ENCODE assay signal across 21 mouse cellular contexts in genomic region chr12:75730458-75730857, GRCm38 (mm10). TPM values are rescaled to one million over a fixed set of nuclear protein-coding genes. Genes with fewer than 3 reads are reported as not detected.
DNase-seq lines count a peak whose midpoint lies in the region; TF ChIP-seq lines count a peak whose summit lies in the region.
"Had no signal": no experiment of that assay in that cellular context is flagged by ENCODE, and none has a peak within 500 bp of the region (broad histone marks: within the 10 kb centered on the region; RNA-seq: fewer than 3 reads in every experiment).

No protein-coding gene starts in this region.

- peaks cover 7 to 14% of the 10 kb centered on the region in 2 experiments for H3K36me3 ChIP-seq in CH12.LX (replicated peaks in 1 of 2; ENCODE audit: control insufficient read depth in 1 of 2, insufficient read depth in 1 of 2, low read length in 1 of 2)

- in situ Hi-C loops in CH12.LX (cut with MboI; ENCODE audit: low pct_ligation_motif_present, low pct_unique_long_range_greater_than_20kb, low sequenced_read_pairs): no loop called here

- dilution Hi-C loops in CH12.LX (cut with MboI; ENCODE audit: extremely low pct_ligation_motif_present, extremely low pct_unique_long_range_greater_than_20kb, low sequenced_read_pairs): no loop called here

- peaks cover 4% of the 10 kb centered on the region for H3K9me3 ChIP-seq in CH12.LX (replicated peaks; ENCODE audit: low read length)
- H3K9me3 ChIP-seq: forebrain, embryonic 10.5 days; heart, embryonic 10.5 days; midbrain, embryonic 10.5 days; neural tube, embryonic 13.5 days had no signal

- peaks cover 48% of the 10 kb centered on the region for H3K79me2 ChIP-seq in CH12.LX (replicated peaks; ENCODE audit: control insufficient read depth, extremely low read depth, insufficient read depth, poor library complexity, severe bottlenecking)

- peak overlapping the region; percentile 7; the same call in 1 of the 2 replicates for H3K9ac ChIP-seq in CH12.LX (ENCODE audit: insufficient read depth, low read depth)
- H3K9ac ChIP-seq: hindbrain, embryonic 14.5 days; neural tube, embryonic 13.5 days had no signal

- no peak overlapping the region for H3K27ac ChIP-seq in CH12.LX (ENCODE audit: insufficient read depth, low read depth)
- H3K27ac ChIP-seq: forebrain, embryonic 10.5 days; heart, embryonic 10.5 days; hindbrain, embryonic 14.5 days; midbrain, embryonic 10.5 days; neural tube, embryonic 13.5 days had no signal

- no peak overlapping the region for H3K4me3 ChIP-seq in CH12.LX (replicated peaks in 1 of 3; ENCODE audit: low read depth in 2 of 3, low read length in 2 of 3, poor library complexity in 1 of 3)
- H3K4me3 ChIP-seq: forebrain, embryonic 10.5 days; heart, embryonic 10.5 days; midbrain, embryonic 10.5 days; myocyte; neural tube, embryonic 13.5 days had no signal

- TF ChIP-seq CTCF in CH12.LX (conservative IDR thresholded peaks at IDR 0.05 in 1 of 2, IDR thresholded peaks at IDR 0.05 in 1 of 2; ENCODE audit: low read depth in 2 of 2, low read length in 2 of 2): no peak

- no peaks in the 10 kb centered on the region for H3K27me3 ChIP-seq in CH12.LX (replicated peaks)

- H3K4me2 ChIP-seq in CH12.LX (ENCODE audit: insufficient read depth, low read depth, poor library complexity, severe bottlenecking): peak overlapping the region; percentile 72
- H3K4me2 ChIP-seq: hindbrain, embryonic 14.5 days; liver, embryonic 11.5 days; neural tube, embryonic 13.5 days had no signal

- DNase-seq in cerebellum, adult 18-20 months: peak; percentile 27 to 33
- DNase-seq in cerebellum, adult 11 months: no peak
- peak; percentile 10 for DNase-seq in gastrocnemius, postnatal 14 days
- DNase-seq in gastrocnemius, adult 18-20 months (ENCODE audit: low spot score): no peak
- DNase-seq in kidney, adult 9 months: peak; percentile 43
- DNase-seq in kidney, adult 11 months: no peak
- DNase-seq in CH12.LX (ENCODE audit: extremely low read depth): no peak
- DNase-seq: layer of hippocampus, postnatal 36 days; lung, adult 18-20 months; lung, postnatal 10 days; retina, postnatal 1 day; right cerebral cortex, postnatal 25 days; spleen, adult 18-20 months; thymus, postnatal 14 days had no signal

- peaks cover 0 to 38% of the 10 kb centered on the region in 2 experiments; a peak in 2 of 4 replicates for H3K4me1 ChIP-seq in CH12.LX (ENCODE audit: control insufficient read depth in 1 of 2, insufficient read depth in 2 of 2)

- no peak for TF ChIP-seq EP300 in CH12.LX (IDR thresholded peaks at IDR 0.05; ENCODE audit: low read length)

- no peak for TF ChIP-seq POLR2A in CH12.LX (IDR thresholded peaks at IDR 0.05; ENCODE audit: low read depth, low read length)

- intact Hi-C loops in gastrocnemius, postnatal 14 days (cut with DNase I; ENCODE audit: low total_unique reads): no loop called here

- no peak for TF ChIP-seq RAD21 in CH12.LX (IDR thresholded peaks at IDR 0.05; ENCODE audit: low read depth, low read length)

TF ChIP-seq in CH12.LX, 34 proteins besides CTCF, POLR2A, EP300 and RAD21:
- no peak for TF ChIP-seq ZNF384 (IDR thresholded peaks at IDR 0.05; ENCODE audit: low read depth, low read length)
- 0 out of 2 replicates have a peak, but pooled peaks have one; percentile 15 for TF ChIP-seq MXI1 (IDR thresholded peaks at IDR 0.05; ENCODE audit: low read depth, low read length)
- TF ChIP-seq USF2 (conservative IDR thresholded peaks at IDR 0.05; ENCODE audit: low read depth, low read length): no peak
- no peak for TF ChIP-seq MYC (IDR thresholded peaks at IDR 0.05; ENCODE audit: low read depth, low read length)
- TF ChIP-seq RCOR1 (conservative IDR thresholded peaks at IDR 0.05; ENCODE audit: low read depth, low read length): no peak
- TF ChIP-seq BHLHE40 (IDR thresholded peaks at IDR 0.05; ENCODE audit: low read depth, low read length): no peak

RNA-seq across cellular contexts. Expression of gene Sgpp1, which starts 5.1 kb away (rescaled TPM):
- total RNA-seq in gastrocnemius, postnatal 14 days (2021): 10 to 100 TPM; 12.1 to 14.5 TPM
- total RNA-seq in gastrocnemius, adult 18-20 months (2021): 10 to 100 TPM; 12.0 to 13.4 TPM
- total RNA-seq in CH12.LX (2012; rRNA removed) (17.3 and 20.5 TPM in 2 replicates), CH12.LX (2014; rRNA removed) (43.9 and 45.0 TPM in 2 replicates)
- 17.5 and 23.6 TPM in 2 replicates for polyA plus RNA-seq in CH12.LX (2012; ENCODE audit: insufficient read length, low read depth)

Comparison
In these comparisons a context has a peak if more than half of its experiments do, and no peak if none do; other contexts are left out.
1. DNase-seq: peak in cerebellum, adult 18-20 months (2 of 2), gastrocnemius, postnatal 14 days (single experiment) and kidney, adult 9 months (single experiment); none in cerebellum, adult 11 months (single experiment), gastrocnemius, adult 18-20 months (single experiment), kidney, adult 11 months (single experiment) and CH12.LX (single experiment).